20 mouse cellular contexts compared by ENCODE assay signal in genomic region chr1:63047983-63048382, GRCm38 (mm10).
DNase-seq lines count a peak whose midpoint lies in the region; ATAC-seq lines count a peak whose summit lies in the region.
"Had no signal": no experiment of that assay in that cellular context is flagged by ENCODE, and none has a peak within 500 bp of the region (broad histone marks: within the 10 kb centered on the region; RNA-seq: fewer than 3 reads in every experiment).

No protein-coding gene starts in this region.

- 0 out of 2 replicates have a peak, but pooled peaks cover 5% of the 10 kb centered on the region for H3K4me1 ChIP-seq in kidney, embryonic 15.5 days
- H3K4me1 ChIP-seq: embryonic facial prominence, embryonic 12.5 days; forebrain, embryonic 12.5 days; limb, embryonic 12.5 days; midbrain, embryonic 13.5 days had no signal

- no peaks in the 10 kb centered on the region for H3K9me3 ChIP-seq in kidney, embryonic 15.5 days (replicated peaks)
- H3K9me3 ChIP-seq: embryonic facial prominence, embryonic 12.5 days; forebrain, embryonic 12.5 days; limb, embryonic 12.5 days; midbrain, embryonic 13.5 days had no signal

- no peak overlapping the region for H3K9ac ChIP-seq in kidney, embryonic 15.5 days
- H3K9ac ChIP-seq: embryonic facial prominence, embryonic 12.5 days; forebrain, embryonic 12.5 days; midbrain, embryonic 13.5 days had no signal

- no peaks in the 10 kb centered on the region for H3K27me3 ChIP-seq in kidney, embryonic 15.5 days
- H3K27me3 ChIP-seq: embryonic facial prominence, embryonic 12.5 days; forebrain, embryonic 12.5 days; limb, embryonic 12.5 days; midbrain, embryonic 13.5 days had no signal

- H3K27ac ChIP-seq in kidney, embryonic 15.5 days, result no peak overlapping the region
- H3K27ac ChIP-seq: embryonic facial prominence, embryonic 12.5 days; forebrain, embryonic 12.5 days; gastrocnemius, adult 2 months; limb, embryonic 12.5 days; midbrain, embryonic 13.5 days had no signal

- ATAC-seq in kidney, embryonic 15.5 days (replicated peaks; ENCODE audit: low FRiP score), result 0 out of 2 replicates have a peak, but pooled peaks have one; percentile 15
- ATAC-seq in CD4-positive, CD25-positive, alpha-beta regulatory T cell, adult 4 months, result peak; percentile 34
- ATAC-seq in megakaryocyte progenitor cell, adult 5-6 weeks (replicated peaks; ENCODE audit: poor library complexity), result peak; percentile 46
- ATAC-seq: intestine, embryonic 16.5 days; midbrain, embryonic 13.5 days had no signal

- H3K36me3 ChIP-seq in kidney, embryonic 15.5 days, result peaks cover 24% of the 10 kb centered on the region

- H3K4me3 ChIP-seq in kidney, embryonic 15.5 days (replicated peaks), result no peak overlapping the region
- H3K4me3 ChIP-seq: embryonic facial prominence, embryonic 12.5 days; erythroblast, embryonic 14.5 days; forebrain, embryonic 12.5 days; gastrocnemius, adult 2 months; limb, embryonic 12.5 days; midbrain, embryonic 13.5 days had no signal

- DNase-seq in kidney, adult 8-10 months, result no peak
- DNase-seq in brain, adult 2 months (ENCODE audit: low read depth, low spot score), result peak; percentile 24
- no peak for DNase-seq in urinary bladder, postnatal 36 days (ENCODE audit: low spot score in 2 of 2)
- DNase-seq in right cerebral cortex, adult 18-20 months, result no peak
- DNase-seq: cerebellum, adult 18-20 months; gastrocnemius, adult 2 months; heart, postnatal 4 days; kidney, postnatal 14 days; lung, postnatal 10 days; thymus, postnatal 14 days had no signal

- no peak overlapping the region for H3K4me2 ChIP-seq in kidney, embryonic 15.5 days
- H3K4me2 ChIP-seq: embryonic facial prominence, embryonic 12.5 days; forebrain, embryonic 12.5 days; limb, embryonic 12.5 days; liver, embryonic 11.5 days; midbrain, embryonic 13.5 days had no signal

- 75% methylated on average over 6 of the region's 6 CpGs for WGBS in kidney, embryonic 15.5 days
